Mouse (Mus musculus): ENCODE results near the gene Mitd1. TPM values are rescaled to one million over a fixed set of nuclear protein-coding genes. Genes with fewer than 3 reads are reported as not detected.

Gene Mitd1
- polyA plus RNA-seq, 1 experiment from 2014 or later: 27.0 TPM

GRCm38 (mm10) chr1:37872131-37873067 lies 17.8 kb downstream of the Mitd1 start:
- peak overlapping the region; percentile 58 for H3K4me2 ChIP-seq (ENCODE audit: low read depth, low read length)
- 4% methylated on average over 33 of the region's 33 CpGs for WGBS
- H3K36me3 ChIP-seq (ENCODE audit: control insufficient read depth, insufficient read depth, low read length): peaks cover 24% of the 10 kb centered on the region
- H3K9me3 ChIP-seq (ENCODE audit: control insufficient read depth, low read length): peaks cover 4% of the 10 kb centered on the region
- H3K4me1 ChIP-seq (replicated peaks; ENCODE audit: control insufficient read depth, insufficient read depth, low read length): peaks cover 7% of the 10 kb centered on the region; the same call in 1 of the 2 replicates
- ATAC-seq (ENCODE audit: low read depth): peak; percentile 97
- H3K27ac ChIP-seq (ENCODE audit: low read length): peak overlapping the region; percentile 86
- H3K9ac ChIP-seq (ENCODE audit: low read length): peak overlapping the region; percentile 55
- no peaks in the 10 kb centered on the region; the same call in 1 of the 2 replicates for H3K27me3 ChIP-seq (ENCODE audit: control insufficient read depth, insufficient read depth, low read depth, low read length)
- peak overlapping the region; percentile 63 for H3K4me3 ChIP-seq (ENCODE audit: low read length)

GRCm38 (mm10) chr1:37871704-37872103 lies 18.5 kb downstream of the Mitd1 start, which contains the start of gene Lipt1:
Gene Lipt1, plus strand, starts transcription at chr1:37871738.
- peak; percentile 84 for ATAC-seq (ENCODE audit: low read depth)
- 4% methylated on average over 7 of the region's 7 CpGs for WGBS

GRCm38 (mm10) chr1:37869362-37869761 lies 20.8 kb downstream of the Mitd1 start:
- Histone ChIP-seq H3K9ac (ENCODE audit: low read length) (no peak overlapping the region), H3K4me2 (ENCODE audit: low read depth, low read length) (no peak overlapping the region), H3K4me3 (ENCODE audit: low read length) (no peak overlapping the region), H3K27me3 (ENCODE audit: control insufficient read depth, insufficient read depth, low read depth, low read length) (no peaks in the 10 kb centered on the region; the same call in 1 of the 2 replicates), H3K27ac (ENCODE audit: low read length) (no peak overlapping the region), H3K36me3 (ENCODE audit: control insufficient read depth, insufficient read depth, low read length) (no peaks in the 10 kb centered on the region), H3K4me1 (replicated peaks; ENCODE audit: control insufficient read depth, insufficient read depth, low read length) (peaks cover 13% of the 10 kb centered on the region), H3K9me3 (ENCODE audit: control insufficient read depth, low read length) (no peaks in the 10 kb centered on the region)
- ATAC-seq (ENCODE audit: low read depth): no peak
- 47% methylated on average over 2 of the region's 2 CpGs for WGBS

More at GRCm38 (mm10) chr1:37871704-37872103, 18.5 kb downstream of the Mitd1 start, which contains the start of gene Lipt1:
- Histone ChIP-seq H3K9ac (ENCODE audit: low read length) (peak within 1 kb of the TSS; percentile 55), H3K4me1 (replicated peaks; ENCODE audit: control insufficient read depth, insufficient read depth, low read length) (peaks cover 7% of the 10 kb centered on the region; the same call in 1 of the 2 replicates), H3K4me2 (ENCODE audit: low read depth, low read length) (peak within 1 kb of the TSS; percentile 58), H3K27ac (ENCODE audit: low read length) (peak within 1 kb of the TSS; percentile 86), H3K9me3 (ENCODE audit: control insufficient read depth, low read length) (peaks cover 4% of the 10 kb centered on the region), H3K4me3 (ENCODE audit: low read length) (peak within 1 kb of the TSS; percentile 63), H3K36me3 (ENCODE audit: control insufficient read depth, insufficient read depth, low read length) (peaks cover 19% of the 10 kb centered on the region), H3K27me3 (ENCODE audit: control insufficient read depth, insufficient read depth, low read depth, low read length) (no peaks in the 10 kb centered on the region; the same call in 1 of the 2 replicates)

GRCm38 (mm10) chr1:37868640-37869039 lies 21.6 kb downstream of the Mitd1 start:
- Histone ChIP-seq H3K27ac (ENCODE audit: low read length) (no peak overlapping the region), H3K27me3 (ENCODE audit: control insufficient read depth, insufficient read depth, low read depth, low read length) (no peaks in the 10 kb centered on the region; the same call in 1 of the 2 replicates), H3K9me3 (ENCODE audit: control insufficient read depth, low read length) (no peaks in the 10 kb centered on the region), H3K4me3 (ENCODE audit: low read length) (no peak overlapping the region), H3K4me1 (replicated peaks; ENCODE audit: control insufficient read depth, insufficient read depth, low read length) (peaks cover 13% of the 10 kb centered on the region), H3K36me3 (ENCODE audit: control insufficient read depth, insufficient read depth, low read length) (no peaks in the 10 kb centered on the region), H3K9ac (ENCODE audit: low read length) (no peak overlapping the region), H3K4me2 (ENCODE audit: low read depth, low read length) (no peak overlapping the region)
- WGBS: 57% methylated on average over 10 of the region's 10 CpGs
- no peak for ATAC-seq (ENCODE audit: low read depth)

GRCm38 (mm10) chr1:37867684-37868322 lies 22.4 kb downstream of the Mitd1 start:
- Histone ChIP-seq H3K36me3 (ENCODE audit: control insufficient read depth, insufficient read depth, low read length) (no peaks in the 10 kb centered on the region), H3K9ac (ENCODE audit: low read length) (no peak overlapping the region), H3K4me1 (replicated peaks; ENCODE audit: control insufficient read depth, insufficient read depth, low read length) (peaks cover 10% of the 10 kb centered on the region), H3K4me2 (ENCODE audit: low read depth, low read length) (no peak overlapping the region), H3K27ac (ENCODE audit: low read length) (no peak overlapping the region), H3K9me3 (ENCODE audit: control insufficient read depth, low read length) (no peaks in the 10 kb centered on the region), H3K4me3 (ENCODE audit: low read length) (no peak overlapping the region), H3K27me3 (ENCODE audit: control insufficient read depth, insufficient read depth, low read depth, low read length) (no peaks in the 10 kb centered on the region; the same call in 1 of the 2 replicates)
- no peak for ATAC-seq (ENCODE audit: low read depth)
- 63% methylated on average over 10 of the region's 10 CpGs for WGBS

GRCm38 (mm10) chr1:37867056-37867455 lies 23.2 kb downstream of the Mitd1 start:
- Histone ChIP-seq H3K36me3 (ENCODE audit: control insufficient read depth, insufficient read depth, low read length) (no peaks in the 10 kb centered on the region), H3K4me3 (ENCODE audit: low read length) (no peak overlapping the region), H3K27ac (ENCODE audit: low read length) (no peak overlapping the region), H3K9ac (ENCODE audit: low read length) (no peak overlapping the region), H3K4me2 (ENCODE audit: low read depth, low read length) (no peak overlapping the region), H3K9me3 (ENCODE audit: control insufficient read depth, low read length) (no peaks in the 10 kb centered on the region), H3K4me1 (replicated peaks; ENCODE audit: control insufficient read depth, insufficient read depth, low read length) (peaks cover 10% of the 10 kb centered on the region), H3K27me3 (ENCODE audit: control insufficient read depth, insufficient read depth, low read depth, low read length) (peaks cover 2% of the 10 kb centered on the region; the same call in 1 of the 2 replicates)
- WGBS: 72% methylated on average over 1 of the region's 1 CpGs
- no peak for ATAC-seq (ENCODE audit: low read depth)

GRCm38 (mm10) chr1:37866286-37866685 lies 23.9 kb downstream of the Mitd1 start, which contains the start of gene Tsga10:
Gene Tsga10, minus strand, starts transcription at chr1:37866429.
- peak within 1 kb of the TSS; percentile 90 for H3K4me2 ChIP-seq (ENCODE audit: low read depth, low read length)
- peak within 1 kb of the TSS; percentile 81 for H3K4me3 ChIP-seq (ENCODE audit: low read length)
- peaks cover 2% of the 10 kb centered on the region; the same call in 1 of the 2 replicates for H3K27me3 ChIP-seq (ENCODE audit: control insufficient read depth, insufficient read depth, low read depth, low read length)
- peaks cover 6% of the 10 kb centered on the region for H3K4me1 ChIP-seq (replicated peaks; ENCODE audit: control insufficient read depth, insufficient read depth, low read length)
- H3K9ac ChIP-seq (ENCODE audit: low read length): peak within 1 kb of the TSS; percentile 84
- WGBS: 81% methylated on average over 6 of the region's 6 CpGs
- ATAC-seq (ENCODE audit: low read depth): no peak
- H3K9me3 ChIP-seq (ENCODE audit: control insufficient read depth, low read length): no peaks in the 10 kb centered on the region
- no peaks in the 10 kb centered on the region for H3K36me3 ChIP-seq (ENCODE audit: control insufficient read depth, insufficient read depth, low read length)
- H3K27ac ChIP-seq (ENCODE audit: low read length): peak within 1 kb of the TSS; percentile 93

- Histone ChIP-seq H3K4me3 (ENCODE audit: low read length) (peak overlapping the region; percentile 81), H3K4me2 (ENCODE audit: low read depth, low read length) (peak overlapping the region; percentile 90), H3K9me3 (ENCODE audit: control insufficient read depth, low read length) (no peaks in the 10 kb centered on the region), H3K27me3 (ENCODE audit: control insufficient read depth, insufficient read depth, low read depth, low read length) (peaks cover 2% of the 10 kb centered on the region; the same call in 1 of the 2 replicates), H3K9ac (ENCODE audit: low read length) (peak overlapping the region; percentile 84), H3K4me1 (replicated peaks; ENCODE audit: control insufficient read depth, insufficient read depth, low read length) (peaks cover 6% of the 10 kb centered on the region), H3K27ac (ENCODE audit: low read length) (peak overlapping the region; percentile 93), H3K36me3 (ENCODE audit: control insufficient read depth, insufficient read depth, low read length) (no peaks in the 10 kb centered on the region)
- 9% methylated on average over 23 of the region's 23 CpGs for whole genome bisulfite sequencing
- ATAC-seq (ENCODE audit: low read depth): no peak
Measured at GRCm38 (mm10) chr1:37865401-37866215, 24.6 kb downstream of the Mitd1 start.
